Mouse (Mus musculus) megakaryocyte, embryonic 14.5 days (primary cell): ENCODE data around the gene Sntb2.

Source experiments
- FLI1 ChIP-seq: IDR thresholded peaks from 2 replicates; pipeline ENCODE4 v1.6.1; 2012; ENCODE audit warnings: low read length, inconsistent platforms, mixed read lengths
- GATA1 ChIP-seq: IDR thresholded peaks from 3 replicates; pipeline ENCODE4 v1.6.1; 2012; ENCODE audit warnings: mixed read lengths, low read length, inconsistent platforms, borderline replicate concordance

- no peak for TF ChIP-seq GATA1
- no peak for TF ChIP-seq FLI1
Observed at GRCm38 (mm10) chr8:106905727-106906480, 29.6 kb upstream of the Sntb2 start.
